Mouse (Mus musculus): ENCODE measurements around the gene Tubb4a. TPM values are rescaled to one million over a fixed set of nuclear protein-coding genes. Genes with fewer than 3 reads are reported as not detected.

Gene Tubb4a
- polyA plus RNA-seq, 1 experiment from 2014 or later: 5.7 TPM

- Histone ChIP-seq H3K4me3 (ENCODE audit: low read length) (no peak overlapping the region), H3K4me1 (ENCODE audit: control insufficient read depth, insufficient read depth, low read length) (peaks cover 2% of the 10 kb centered on the region; the same call in 1 of the 2 replicates), H3K4me2 (ENCODE audit: low read depth, low read length) (no peak overlapping the region), H3K27me3 (ENCODE audit: control insufficient read depth, insufficient read depth, low read length) (peaks cover 35% of the 10 kb centered on the region), H3K9me3 (replicated peaks; ENCODE audit: control insufficient read depth, low read length) (no peaks in the 10 kb centered on the region), H3K36me3 (ENCODE audit: control insufficient read depth, insufficient read depth) (no peaks in the 10 kb centered on the region), H3K27ac (ENCODE audit: low read length) (no peak overlapping the region), H3K9ac (ENCODE audit: low read length) (no peak overlapping the region)
- no peak for ATAC-seq (replicated peaks; ENCODE audit: extremely low read depth, insufficient read depth, low FRiP score)
- 42% methylated on average over 5 of the region's 5 CpGs for WGBS
Measured at GRCm38 (mm10) chr17:57066908-57067307, 20.7 kb downstream of the Tubb4a start.

- H3K9ac ChIP-seq (ENCODE audit: low read length): no peak overlapping the region
- peaks cover 31% of the 10 kb centered on the region for H3K27me3 ChIP-seq (ENCODE audit: control insufficient read depth, insufficient read depth, low read length)
- 17% methylated on average over 8 of the region's 8 CpGs for WGBS
- H3K9me3 ChIP-seq (replicated peaks; ENCODE audit: control insufficient read depth, low read length): no peaks in the 10 kb centered on the region
- no peak overlapping the region for H3K27ac ChIP-seq (ENCODE audit: low read length)
- no peak overlapping the region; the same call in 1 of the 2 replicates for H3K4me3 ChIP-seq (ENCODE audit: low read length)
- H3K4me1 ChIP-seq (ENCODE audit: control insufficient read depth, insufficient read depth, low read length): peaks cover 14% of the 10 kb centered on the region
- H3K4me2 ChIP-seq (ENCODE audit: low read depth, low read length): no peak overlapping the region
- no peak for ATAC-seq (replicated peaks; ENCODE audit: extremely low read depth, insufficient read depth, low FRiP score)
- H3K36me3 ChIP-seq (ENCODE audit: control insufficient read depth, insufficient read depth): no peaks in the 10 kb centered on the region
Measured at GRCm38 (mm10) chr17:57063031-57063430, 24.6 kb downstream of the Tubb4a start.

- Histone ChIP-seq H3K9ac (ENCODE audit: low read length) (0 out of 2 replicates have a peak overlapping the region, but pooled peaks have one; percentile 6), H3K27ac (ENCODE audit: low read length) (no peak overlapping the region), H3K4me2 (ENCODE audit: low read depth, low read length) (peak overlapping the region; percentile 57), H3K9me3 (replicated peaks; ENCODE audit: control insufficient read depth, low read length) (no peaks in the 10 kb centered on the region), H3K4me3 (ENCODE audit: low read length) (peak overlapping the region; percentile 44), H3K4me1 (ENCODE audit: control insufficient read depth, insufficient read depth, low read length) (peaks cover 17% of the 10 kb centered on the region), H3K27me3 (ENCODE audit: control insufficient read depth, insufficient read depth, low read length) (peaks cover 31% of the 10 kb centered on the region), H3K36me3 (ENCODE audit: control insufficient read depth, insufficient read depth) (no peaks in the 10 kb centered on the region)
- 3% methylated on average over 22 of the region's 22 CpGs for WGBS
- no peak for ATAC-seq (replicated peaks; ENCODE audit: extremely low read depth, insufficient read depth, low FRiP score)
Measured at GRCm38 (mm10) chr17:57062548-57062947, 25.0 kb downstream of the Tubb4a start.

GRCm38 (mm10) chr17:57062011-57062521, 25.5 kb downstream of the Tubb4a start:
- H3K27me3 ChIP-seq (ENCODE audit: control insufficient read depth, insufficient read depth, low read length): peaks cover 31% of the 10 kb centered on the region
- no peak overlapping the region for H3K27ac ChIP-seq (ENCODE audit: low read length)
- 2% methylated on average over 39 of the region's 39 CpGs for WGBS
- H3K9ac ChIP-seq (ENCODE audit: low read length): 0 out of 2 replicates have a peak overlapping the region, but pooled peaks have one; percentile 6
- peaks cover 17% of the 10 kb centered on the region for H3K4me1 ChIP-seq (ENCODE audit: control insufficient read depth, insufficient read depth, low read length)
- ATAC-seq (replicated peaks; ENCODE audit: extremely low read depth, insufficient read depth, low FRiP score): no peak
- no peaks in the 10 kb centered on the region for H3K36me3 ChIP-seq (ENCODE audit: control insufficient read depth, insufficient read depth)
- peak overlapping the region; percentile 57 for H3K4me2 ChIP-seq (ENCODE audit: low read depth, low read length)
- no peaks in the 10 kb centered on the region for H3K9me3 ChIP-seq (replicated peaks; ENCODE audit: control insufficient read depth, low read length)
- peak overlapping the region; percentile 44 for H3K4me3 ChIP-seq (ENCODE audit: low read length)

GRCm38 (mm10) chr17:57061069-57061468, 26.5 kb downstream of the Tubb4a start:
- Histone ChIP-seq H3K4me3 (ENCODE audit: low read length) (no peak overlapping the region), H3K4me2 (ENCODE audit: low read depth, low read length) (peak overlapping the region; percentile 79), H3K36me3 (ENCODE audit: control insufficient read depth, insufficient read depth) (no peaks in the 10 kb centered on the region), H3K27ac (ENCODE audit: low read length) (no peak overlapping the region), H3K27me3 (ENCODE audit: control insufficient read depth, insufficient read depth, low read length) (peaks cover 24% of the 10 kb centered on the region), H3K9ac (ENCODE audit: low read length) (peak overlapping the region; percentile 63; the same call in 1 of the 2 replicates), H3K4me1 (ENCODE audit: control insufficient read depth, insufficient read depth, low read length) (peaks cover 17% of the 10 kb centered on the region), H3K9me3 (replicated peaks; ENCODE audit: control insufficient read depth, low read length) (no peaks in the 10 kb centered on the region)
- 34% methylated on average over 10 of the region's 10 CpGs for WGBS
- no peak for ATAC-seq (replicated peaks; ENCODE audit: extremely low read depth, insufficient read depth, low FRiP score)

GRCm38 (mm10) chr17:57060231-57060801, 27.3 kb downstream of the Tubb4a start:
- Histone ChIP-seq H3K27ac (ENCODE audit: low read length) (peak overlapping the region; percentile 87), H3K4me2 (ENCODE audit: low read depth, low read length) (peak overlapping the region; percentile 79), H3K9me3 (replicated peaks; ENCODE audit: control insufficient read depth, low read length) (no peaks in the 10 kb centered on the region), H3K4me1 (ENCODE audit: control insufficient read depth, insufficient read depth, low read length) (peaks cover 17% of the 10 kb centered on the region), H3K36me3 (ENCODE audit: control insufficient read depth, insufficient read depth) (no peaks in the 10 kb centered on the region), H3K4me3 (ENCODE audit: low read length) (peak overlapping the region; percentile 89), H3K27me3 (ENCODE audit: control insufficient read depth, insufficient read depth, low read length) (peaks cover 22% of the 10 kb centered on the region), H3K9ac (ENCODE audit: low read length) (peak overlapping the region; percentile 93)
- ATAC-seq (replicated peaks; ENCODE audit: extremely low read depth, insufficient read depth, low FRiP score): peak; percentile 88
- under 1% methylated on average over 44 of the region's 44 CpGs for WGBS

- Histone ChIP-seq H3K27me3 (ENCODE audit: control insufficient read depth, insufficient read depth, low read length) (peaks cover 22% of the 10 kb centered on the region), H3K4me1 (ENCODE audit: control insufficient read depth, insufficient read depth, low read length) (peaks cover 17% of the 10 kb centered on the region), H3K9ac (ENCODE audit: low read length) (peak within 1 kb of the TSS; percentile 93), H3K4me3 (ENCODE audit: low read length) (peak within 1 kb of the TSS; percentile 89), H3K4me2 (ENCODE audit: low read depth, low read length) (peak within 1 kb of the TSS; percentile 79), H3K9me3 (replicated peaks; ENCODE audit: control insufficient read depth, low read length) (no peaks in the 10 kb centered on the region), H3K27ac (ENCODE audit: low read length) (peak within 1 kb of the TSS; percentile 87), H3K36me3 (ENCODE audit: control insufficient read depth, insufficient read depth) (0 out of 2 replicates have a peak, but pooled peaks cover 4% of the 10 kb centered on the region)
- WGBS: under 1% methylated on average over 39 of the region's 45 CpGs
- ATAC-seq (replicated peaks; ENCODE audit: extremely low read depth, insufficient read depth, low FRiP score): peak; percentile 79
Measured at GRCm38 (mm10) chr17:57059486-57059977, 28.1 kb downstream of the Tubb4a start, which contains the start of gene Slc25a23. TSS of gene Slc25a23 (minus strand) at chr17:57059863.

- H3K9me3 ChIP-seq (replicated peaks; ENCODE audit: control insufficient read depth, low read length): no peaks in the 10 kb centered on the region
- WGBS: under 1% methylated on average over 18 of the region's 22 CpGs
- peak within 1 kb of the TSS; percentile 89 for H3K4me3 ChIP-seq (ENCODE audit: low read length)
- peak within 1 kb of the TSS; percentile 79 for H3K4me2 ChIP-seq (ENCODE audit: low read depth, low read length)
- 0 out of 2 replicates have a peak, but pooled peaks cover 4% of the 10 kb centered on the region for H3K36me3 ChIP-seq (ENCODE audit: control insufficient read depth, insufficient read depth)
- H3K4me1 ChIP-seq (ENCODE audit: control insufficient read depth, insufficient read depth, low read length): peaks cover 17% of the 10 kb centered on the region
- H3K9ac ChIP-seq (ENCODE audit: low read length): peak within 1 kb of the TSS; percentile 93
- ATAC-seq (replicated peaks; ENCODE audit: extremely low read depth, insufficient read depth, low FRiP score): peak; percentile 8; the same call in 1 of the 2 replicates
- H3K27ac ChIP-seq (ENCODE audit: low read length): peak within 1 kb of the TSS; percentile 87
- peaks cover 22% of the 10 kb centered on the region for H3K27me3 ChIP-seq (ENCODE audit: control insufficient read depth, insufficient read depth, low read length)
Measured at GRCm38 (mm10) chr17:57058891-57059485, 28.6 kb downstream of the Tubb4a start, which contains the start of gene Crb3. TSS of gene Crb3 (plus strand) at chr17:57059105.

- Histone ChIP-seq H3K4me2 (ENCODE audit: low read depth, low read length) (no peak overlapping the region), H3K27me3 (ENCODE audit: control insufficient read depth, insufficient read depth, low read length) (peaks cover 4% of the 10 kb centered on the region), H3K36me3 (ENCODE audit: control insufficient read depth, insufficient read depth) (peaks cover 20% of the 10 kb centered on the region), H3K9ac (ENCODE audit: low read length) (no peak overlapping the region), H3K4me3 (ENCODE audit: low read length) (no peak overlapping the region), H3K4me1 (ENCODE audit: control insufficient read depth, insufficient read depth, low read length) (peaks cover 17% of the 10 kb centered on the region), H3K27ac (ENCODE audit: low read length) (no peak overlapping the region), H3K9me3 (replicated peaks; ENCODE audit: control insufficient read depth, low read length) (no peaks in the 10 kb centered on the region)
- ATAC-seq (replicated peaks; ENCODE audit: extremely low read depth, insufficient read depth, low FRiP score): no peak
- WGBS: 84% methylated on average over 3 of the region's 3 CpGs
Measured at GRCm38 (mm10) chr17:57056246-57056645, 31.3 kb downstream of the Tubb4a start.

Data from heart, embryonic 16.5 days (tissue).